Mouse (Mus musculus) lung, postnatal 10 days (tissue): ENCODE results near the gene Tmem150a.

ENCODE experiments used
- DNase-seq: peaks from one replicate; pipeline ENCODE4 v3.0.0; 2021

The Tmem150a gene

DNA sequence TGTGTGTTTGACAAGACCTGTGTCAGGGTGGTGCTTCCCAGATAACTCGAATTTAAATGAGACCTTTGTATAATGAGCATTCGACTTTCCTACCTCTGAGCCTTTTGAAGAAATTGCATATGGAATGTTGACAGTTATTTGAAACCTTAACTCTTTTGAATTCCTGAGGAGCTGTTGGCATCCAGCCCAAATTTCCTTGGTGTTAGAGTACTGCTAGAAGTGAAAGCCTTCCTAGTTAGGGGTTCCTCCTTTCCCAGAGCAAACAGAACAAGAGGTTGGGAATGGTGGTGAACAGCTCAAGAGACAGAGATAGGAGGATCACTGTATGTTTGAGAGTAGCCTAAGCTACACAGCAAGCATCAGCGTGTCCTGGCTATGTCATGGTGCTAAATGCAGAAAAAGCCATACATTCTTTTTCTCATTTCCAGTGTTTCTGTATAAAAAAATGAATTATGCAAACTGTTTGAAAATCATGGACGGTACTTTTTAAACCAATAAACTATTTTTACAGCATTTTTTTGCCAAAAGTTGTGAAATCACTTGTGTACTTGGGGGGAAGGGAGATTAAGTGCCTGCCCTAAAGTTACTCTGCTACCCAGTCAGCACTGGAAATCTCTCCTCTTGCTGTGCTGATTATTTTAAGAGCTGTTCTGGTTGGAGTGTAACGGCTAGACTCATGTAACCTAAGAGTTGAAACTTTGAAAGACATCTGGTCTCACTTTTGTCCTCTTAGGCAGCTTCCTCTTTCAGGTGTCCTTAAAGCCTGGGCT, 2.4 kb upstream of the Tmem150a start:
- peak; percentile 70 for DNase-seq

DNA sequence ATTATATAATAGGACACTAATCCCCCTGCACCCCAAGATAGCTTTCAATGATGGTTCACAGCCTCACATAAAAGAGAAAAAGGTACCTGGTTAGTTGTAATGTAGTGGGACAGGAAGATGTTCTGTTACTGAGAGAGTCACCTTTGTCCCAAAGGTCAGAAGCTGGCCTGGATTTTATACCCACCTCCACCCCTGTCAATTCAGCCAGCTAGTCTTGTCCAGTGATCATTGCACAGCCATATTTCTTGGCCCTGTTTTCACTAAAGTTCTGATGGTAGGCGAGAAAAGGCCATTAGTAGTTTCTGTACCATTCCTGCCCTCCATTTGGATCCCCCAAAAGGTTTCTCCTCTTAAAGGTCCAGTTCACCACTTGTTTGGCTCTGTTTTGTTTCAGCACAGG, 1.2 kb upstream of the Tmem150a start:
- DNase-seq, result no peak

DNA sequence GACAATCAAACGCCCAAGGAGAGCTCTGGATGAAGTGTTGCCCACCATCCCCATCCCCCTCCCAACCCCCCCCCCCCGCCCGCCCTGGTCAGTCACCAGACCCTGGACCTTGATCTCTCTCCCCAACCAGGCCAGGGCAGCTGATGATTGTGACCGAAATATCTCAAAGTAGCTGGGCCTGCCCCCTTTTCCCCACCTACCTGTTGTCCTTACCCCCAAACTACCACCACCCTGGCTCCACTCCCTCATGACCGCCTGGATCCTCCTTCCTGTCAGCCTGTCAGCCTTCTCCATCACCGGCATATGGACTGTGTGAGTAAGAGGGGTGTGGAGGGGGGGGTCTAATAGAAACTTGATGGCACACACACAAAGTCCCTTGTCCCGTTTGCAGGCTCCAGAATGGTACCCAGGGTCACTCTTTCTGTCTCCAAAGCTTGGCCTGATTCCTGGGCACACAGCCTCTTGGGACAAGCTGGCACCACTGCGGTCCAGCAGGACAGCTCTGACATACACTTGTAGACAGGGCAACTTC, 820 bp downstream of the Tmem150a start:
- DNase-seq, result no peak

DNA sequence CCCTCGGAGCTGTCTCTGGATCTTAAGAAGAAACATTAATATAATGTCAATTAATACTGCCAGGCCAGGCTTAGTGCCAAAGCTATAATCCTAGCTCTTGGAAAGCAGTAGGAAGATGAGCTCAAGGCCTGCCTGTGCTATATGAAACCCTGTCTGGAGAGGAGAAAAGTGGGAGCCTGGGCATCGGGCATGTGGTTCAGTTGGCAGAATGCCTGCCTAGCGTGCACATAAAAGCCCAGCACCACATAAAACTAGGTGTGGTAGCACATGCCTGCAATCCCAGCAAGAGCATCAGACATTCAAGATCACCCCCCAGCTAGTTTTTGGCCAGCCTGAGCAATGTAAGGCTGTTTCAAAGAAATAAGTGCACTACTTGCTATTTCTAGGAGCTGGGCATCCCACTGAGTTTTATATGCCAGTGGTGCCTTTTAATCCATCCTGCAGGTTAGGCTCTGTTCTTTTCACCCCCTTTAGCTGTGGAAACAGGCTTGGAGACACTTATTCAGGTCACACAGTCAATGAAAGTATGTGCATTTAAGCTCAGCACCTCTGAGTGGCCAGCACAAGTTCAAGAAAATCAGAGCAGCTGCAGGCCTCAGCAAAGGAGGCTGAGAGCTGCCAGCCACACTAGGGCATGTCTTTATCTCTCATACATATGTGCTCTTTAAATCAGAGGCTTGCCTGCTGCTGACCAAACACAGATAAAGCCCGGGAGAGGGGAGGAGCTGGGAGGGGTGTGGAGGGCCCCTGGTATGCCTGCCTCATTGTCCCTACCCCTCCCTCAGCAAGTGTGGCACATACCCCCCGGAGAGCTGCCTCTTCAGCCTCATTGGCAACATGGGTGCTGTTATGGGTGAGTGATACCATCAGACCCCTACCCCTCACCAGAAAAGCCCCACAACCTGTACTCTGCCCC, 2.2 kb downstream of the Tmem150a start:
- no peak for DNase-seq

DNA sequence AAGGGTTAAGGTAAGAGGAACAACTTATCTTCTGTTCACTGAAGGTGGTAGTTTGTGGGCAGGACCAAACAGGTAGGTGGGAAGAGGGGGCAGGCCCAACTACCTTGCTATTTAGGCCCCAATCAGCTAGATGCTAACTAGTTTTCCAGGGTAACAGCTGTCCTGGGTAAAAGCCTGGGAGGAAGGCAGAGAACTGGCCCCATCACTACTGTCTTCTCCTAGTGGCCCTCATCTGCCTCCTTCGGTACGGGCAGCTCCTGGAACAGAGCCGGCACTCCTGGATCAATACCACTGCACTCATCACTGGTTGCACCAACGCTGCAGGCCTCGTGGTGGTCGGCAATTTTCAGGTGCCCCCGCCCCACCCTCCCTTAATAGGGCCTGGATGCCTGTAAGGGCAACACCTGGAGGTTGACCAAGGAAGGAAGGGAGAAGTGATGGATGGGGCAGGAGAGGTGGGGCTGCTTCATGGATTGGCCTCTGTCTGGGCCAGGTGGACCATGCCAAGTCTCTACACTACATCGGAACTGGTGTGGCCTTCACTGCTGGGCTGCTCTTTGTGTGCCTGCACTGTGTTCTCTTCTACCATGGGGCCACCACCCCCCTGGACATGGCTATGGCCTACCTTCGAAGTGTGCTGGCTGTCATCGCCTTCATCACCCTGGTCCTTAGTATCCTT, 3.0 kb downstream of the Tmem150a start:
- DNase-seq, result no peak

DNA sequence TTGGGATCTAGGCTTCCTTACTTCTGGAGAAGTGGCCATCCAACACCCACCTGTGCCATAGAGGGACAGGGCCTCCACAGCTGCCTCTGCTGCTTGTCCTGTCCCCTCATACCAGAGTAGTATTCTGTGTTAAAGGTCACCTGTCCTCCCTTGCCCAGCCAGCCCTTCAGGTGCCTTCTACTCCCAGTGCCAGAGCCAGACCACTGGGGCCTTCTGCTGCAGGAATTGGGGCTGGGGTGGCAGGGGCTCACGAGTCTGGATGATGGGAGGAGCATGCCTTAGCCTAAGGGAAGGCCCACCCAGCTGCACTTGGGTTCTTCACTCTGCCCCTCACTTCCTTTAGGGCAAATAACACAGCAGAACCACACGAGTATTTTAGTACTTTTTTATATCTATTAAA, 4.1 kb downstream of the Tmem150a start:
- DNase-seq, result no peak

DNA sequence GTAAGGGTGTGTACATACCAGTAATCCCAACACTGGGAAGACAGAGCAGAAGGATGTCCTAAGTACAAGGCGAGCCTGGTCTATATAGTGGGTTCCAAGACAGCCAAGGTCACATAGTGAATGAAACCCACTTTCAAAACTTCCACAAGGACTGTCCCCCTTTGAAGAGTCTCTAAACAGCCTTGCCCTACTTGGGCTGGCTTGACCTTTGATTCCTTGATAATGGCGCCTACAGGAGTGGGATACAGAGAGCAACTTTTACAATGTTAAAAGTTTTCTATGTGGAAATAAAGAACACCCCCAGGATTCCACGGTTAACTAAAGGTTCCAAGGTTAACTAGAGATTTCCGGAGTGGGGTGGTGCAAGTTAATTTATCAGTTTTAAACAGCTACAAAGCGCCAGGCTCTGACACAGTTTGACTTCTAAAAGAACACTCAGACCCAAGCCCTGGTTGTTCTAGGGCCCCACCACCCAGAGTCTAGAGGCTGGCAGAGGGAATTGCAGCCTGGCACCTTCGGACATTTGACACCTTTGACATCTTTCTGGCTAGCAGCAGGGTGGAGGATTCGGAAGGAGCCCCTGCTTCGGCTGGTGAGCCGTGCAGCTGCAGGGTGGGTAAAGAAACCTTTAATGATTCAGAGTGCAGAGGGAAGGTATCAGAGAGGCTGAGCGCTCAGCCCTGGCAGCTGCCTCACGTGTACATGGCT, 4.8 kb downstream of the Tmem150a start:
- DNase-seq, result no peak

DNA sequence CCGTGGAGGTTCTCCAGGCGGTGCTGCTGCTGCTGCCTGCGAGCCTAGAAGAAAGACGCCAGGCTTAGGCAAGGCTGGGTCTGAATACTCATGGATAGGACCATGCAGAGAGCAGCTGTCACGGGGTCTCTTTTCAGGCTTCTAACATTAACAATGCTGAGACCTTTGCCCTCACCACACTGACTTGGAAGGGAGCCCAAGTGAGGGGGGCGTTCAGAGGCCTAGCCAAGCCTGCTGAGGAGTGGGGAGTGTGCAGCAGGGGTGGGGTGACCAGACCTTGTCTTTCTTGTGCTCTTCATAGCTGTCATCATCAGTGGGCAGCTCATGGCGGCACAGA, 5.3 kb downstream of the Tmem150a start:
- no peak for DNase-seq

DNA sequence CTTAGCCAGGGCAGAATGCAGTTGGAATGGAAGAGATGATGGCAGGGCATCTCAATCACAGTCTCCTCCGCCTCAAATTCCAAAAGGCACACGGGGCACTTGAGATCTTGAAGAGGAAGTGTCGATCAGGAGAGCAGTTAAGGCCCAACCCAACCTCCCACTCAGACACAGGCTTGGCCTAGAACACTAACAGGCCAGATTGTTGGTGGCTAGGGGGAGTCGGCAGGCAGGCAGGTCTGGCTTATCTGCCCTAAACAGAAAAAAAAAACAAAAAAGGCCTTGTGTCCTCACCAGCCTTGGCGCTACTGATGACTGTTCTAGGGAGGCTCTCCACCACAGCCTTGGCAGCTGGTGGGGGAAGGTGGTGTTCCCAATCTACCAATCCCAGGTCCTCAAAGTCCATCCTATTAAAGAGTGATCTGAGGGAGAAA, 5.9 kb downstream of the Tmem150a start:
- DNase-seq, result no peak

DNA sequence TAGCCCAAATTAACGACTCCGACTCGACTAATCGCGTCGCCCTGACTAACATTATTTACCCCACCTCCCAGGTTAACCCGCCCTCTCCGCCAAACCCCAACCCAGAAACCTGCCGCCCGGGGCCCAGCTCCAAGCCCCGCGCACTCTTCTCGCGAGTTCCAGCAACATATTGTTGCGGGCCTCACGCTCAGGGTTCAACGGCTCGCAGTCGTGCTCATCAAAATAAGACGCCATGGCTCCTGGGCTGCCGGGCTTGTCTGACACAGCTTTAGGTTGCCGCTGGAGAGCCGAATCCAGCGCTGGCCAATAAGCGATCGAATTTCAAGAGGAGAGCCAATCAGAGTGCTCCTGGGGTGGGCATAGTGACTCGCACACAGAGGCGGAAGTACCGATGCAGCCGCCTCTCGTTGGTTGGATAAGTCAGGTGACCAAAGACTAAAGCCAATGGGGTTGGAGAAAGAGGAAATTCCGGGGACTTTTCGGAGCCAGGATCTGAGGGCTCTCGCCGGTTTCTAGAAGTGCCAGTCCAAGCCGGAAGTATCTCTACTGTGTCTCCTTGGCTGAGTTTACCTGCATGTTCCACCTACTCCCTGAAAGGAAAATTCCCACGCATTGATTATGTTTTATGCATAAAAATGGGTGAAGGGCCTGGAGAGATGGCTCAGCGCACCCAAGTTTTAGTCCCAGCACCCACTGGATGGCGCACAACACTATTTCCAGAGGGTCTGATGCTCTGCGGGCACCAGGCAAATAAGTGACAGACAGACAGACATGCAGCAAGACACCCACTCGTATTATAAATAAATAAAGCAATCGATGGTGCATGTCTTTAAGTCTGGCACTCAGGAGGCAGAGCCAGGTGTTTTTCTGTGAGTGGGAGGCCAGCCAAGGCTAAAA, 7.1 kb downstream of the Tmem150a start:
- peak; percentile 97 for DNase-seq

DNA sequence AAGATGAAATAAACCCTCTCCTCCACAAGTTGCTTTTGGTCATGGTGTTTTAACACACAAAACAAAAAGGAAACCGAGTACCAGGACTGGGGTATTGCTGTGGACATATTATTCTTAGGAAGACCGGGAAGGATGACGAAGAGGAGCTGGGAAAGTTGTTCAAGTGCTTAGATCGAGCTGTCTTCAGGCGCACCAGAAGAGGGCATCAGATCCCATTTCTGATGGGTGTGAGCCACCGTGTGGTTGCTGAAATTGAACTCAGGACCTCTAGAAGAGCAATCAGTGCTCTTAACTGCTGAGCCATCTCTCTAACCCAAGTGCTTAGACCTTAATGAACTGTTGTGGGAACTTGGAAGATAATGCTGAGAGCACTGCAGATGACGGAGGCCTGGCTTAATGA, 8.8 kb downstream of the Tmem150a start:
- no peak for DNase-seq

DNA sequence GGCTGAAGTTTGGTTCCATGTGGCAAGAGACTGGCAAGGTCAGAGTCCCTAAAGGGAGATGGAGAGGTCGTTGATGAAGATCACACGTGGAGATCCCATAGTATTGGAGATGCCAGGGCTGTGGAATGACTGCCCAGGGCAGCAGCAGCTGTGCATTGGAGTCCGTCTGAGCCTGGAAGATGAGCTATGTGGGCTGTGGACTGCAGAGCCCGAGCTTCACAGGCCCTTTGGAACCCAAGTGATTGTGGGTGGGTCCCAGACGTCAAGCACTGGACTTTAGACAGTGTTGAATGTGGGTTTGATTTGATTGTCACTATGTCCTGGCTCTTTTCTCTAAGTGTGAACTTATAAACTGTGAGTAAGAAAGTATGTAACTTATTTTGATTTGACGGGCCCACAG, 9.7 kb downstream of the Tmem150a start:
- DNase-seq, result no peak

DNA sequence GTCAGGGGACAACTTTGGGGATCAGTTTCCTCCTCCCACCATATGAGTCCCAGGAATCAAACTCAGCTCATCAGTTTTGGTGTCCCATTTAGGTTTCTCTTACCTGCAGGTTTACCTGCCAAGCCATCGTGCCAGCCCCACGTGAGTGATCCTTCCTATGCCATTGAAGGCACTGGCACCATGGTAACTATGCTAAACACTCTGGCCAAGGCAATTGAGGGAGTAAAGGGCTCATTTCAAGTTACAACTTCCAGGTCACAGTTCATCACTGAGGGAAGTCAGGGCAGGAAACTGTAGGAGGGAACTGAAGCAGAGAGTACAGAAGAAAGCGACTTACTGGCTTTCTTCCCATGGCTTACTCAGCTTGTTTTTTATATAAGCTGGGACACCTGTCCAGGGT, 11.1 kb downstream of the Tmem150a start:
- DNase-seq, result no peak

DNA sequence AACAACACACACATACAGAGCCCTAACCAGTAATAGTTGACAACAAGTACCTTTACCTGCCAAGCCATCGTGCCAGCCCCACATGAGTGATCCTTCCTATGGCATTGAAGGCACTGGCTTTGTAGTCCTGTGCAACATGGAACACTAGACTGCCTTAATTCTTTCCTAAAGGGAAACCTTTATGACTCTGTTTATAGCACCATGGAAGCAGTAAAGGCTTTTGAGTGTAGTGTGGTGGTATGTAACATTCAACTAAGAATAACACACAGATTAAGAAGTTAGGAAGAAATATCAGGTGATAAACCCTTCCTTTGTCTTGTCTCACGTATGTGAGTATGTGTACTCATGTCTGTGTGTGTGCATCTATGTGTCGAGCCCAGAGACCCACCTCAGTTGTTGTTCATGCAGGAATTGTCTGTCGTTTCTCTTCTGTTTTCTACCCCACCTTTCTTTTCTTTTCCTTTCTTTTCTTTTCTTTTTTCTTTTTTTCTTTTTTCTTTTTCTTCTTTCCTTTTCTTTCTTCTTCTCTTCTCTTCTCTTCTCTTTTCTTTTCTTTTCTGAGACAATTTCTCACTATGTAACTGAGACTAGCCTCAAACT, 11.7 kb downstream of the Tmem150a start, which contains the start of gene Rnf181:
Rnf181 (minus strand) TSS at position 113 of the 600 bp plus-strand sequence.
- DNase-seq, result no peak

DNA sequence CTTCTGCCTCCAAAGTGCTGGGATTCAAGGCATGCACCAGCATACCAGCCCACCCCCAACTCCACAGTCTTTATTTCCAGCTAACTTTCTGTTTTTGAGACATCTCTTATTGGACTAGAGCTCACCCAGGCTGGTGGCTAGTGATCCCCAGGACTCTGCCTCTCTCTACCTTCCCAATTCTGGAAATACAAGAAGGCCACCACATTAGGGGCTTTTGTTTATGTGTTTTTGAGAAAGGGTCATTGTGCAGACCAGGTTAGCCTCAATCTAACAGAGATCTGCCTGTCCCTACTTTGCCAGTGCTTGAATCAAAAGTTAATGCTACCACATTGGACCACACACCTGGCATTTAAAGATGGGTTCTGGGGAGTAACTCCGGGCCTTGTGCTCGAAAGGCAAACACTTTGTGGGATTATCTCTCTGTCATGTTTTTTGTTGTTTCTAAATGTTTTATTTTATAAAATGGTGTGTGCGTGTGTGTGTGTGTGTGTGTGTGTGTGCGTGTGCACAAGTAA, 12.3 kb downstream of the Tmem150a start:
- no peak for DNase-seq

DNA sequence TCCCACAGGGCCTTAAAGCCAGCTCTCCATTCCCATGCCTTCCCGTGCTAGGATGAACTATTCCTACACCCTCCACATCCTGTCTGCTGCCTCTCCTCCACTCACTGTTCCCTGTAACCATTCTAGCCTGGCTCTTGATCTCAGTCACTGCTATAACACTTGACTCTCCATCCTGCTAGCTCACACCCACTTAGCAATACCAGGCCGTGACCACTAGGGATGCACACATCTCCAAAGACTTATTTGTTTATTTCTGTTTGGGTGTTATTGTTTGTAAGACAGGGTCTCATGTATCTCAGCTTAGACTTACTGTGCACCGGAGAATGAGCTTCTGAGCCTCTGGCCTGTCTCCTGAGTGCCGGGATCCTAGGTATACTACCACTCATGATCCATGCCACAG, 14.3 kb downstream of the Tmem150a start:
- DNase-seq, result no peak

DNA sequence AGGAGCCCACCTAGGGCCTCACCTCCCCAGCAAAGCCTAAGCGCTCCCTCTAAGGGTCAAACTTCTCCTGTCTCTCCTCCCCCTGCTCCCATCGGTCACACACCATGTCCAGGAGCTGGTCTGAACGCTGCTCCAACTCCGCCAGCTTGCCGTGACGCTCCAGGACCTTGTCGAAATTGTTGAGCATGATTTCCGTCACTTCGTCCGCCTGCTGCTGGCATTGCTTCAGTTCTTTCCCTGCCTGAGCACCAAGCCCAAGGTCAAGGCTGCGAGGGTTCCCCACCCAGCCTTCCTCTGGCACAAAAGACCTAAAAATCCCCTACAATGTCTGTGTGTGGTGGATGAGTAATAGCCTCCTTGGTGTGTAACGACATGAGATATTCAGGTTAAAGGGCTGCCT, 14.8 kb downstream of the Tmem150a start:
- DNase-seq, result peak; percentile 34

DNA sequence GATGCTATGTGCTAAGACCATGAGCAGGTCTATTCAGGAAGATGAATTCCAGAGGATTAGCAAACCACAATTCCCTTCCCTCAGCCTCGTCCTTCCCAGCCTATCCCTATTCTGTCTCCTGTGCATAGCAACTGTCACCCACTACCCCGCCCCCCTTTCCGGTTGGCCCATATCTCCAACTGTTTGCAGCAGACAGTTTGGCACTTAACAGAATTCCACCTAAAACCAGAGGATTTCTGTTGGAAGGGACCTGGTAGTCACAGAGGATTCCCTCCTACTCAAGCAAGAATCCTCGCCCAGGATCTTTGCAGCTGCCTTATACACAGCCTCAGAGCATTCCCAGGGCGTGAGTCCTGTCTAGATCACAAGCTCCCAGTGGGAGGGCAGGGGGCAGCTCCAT, 15.9 kb downstream of the Tmem150a start:
- peak; percentile 76 for DNase-seq

DNA sequence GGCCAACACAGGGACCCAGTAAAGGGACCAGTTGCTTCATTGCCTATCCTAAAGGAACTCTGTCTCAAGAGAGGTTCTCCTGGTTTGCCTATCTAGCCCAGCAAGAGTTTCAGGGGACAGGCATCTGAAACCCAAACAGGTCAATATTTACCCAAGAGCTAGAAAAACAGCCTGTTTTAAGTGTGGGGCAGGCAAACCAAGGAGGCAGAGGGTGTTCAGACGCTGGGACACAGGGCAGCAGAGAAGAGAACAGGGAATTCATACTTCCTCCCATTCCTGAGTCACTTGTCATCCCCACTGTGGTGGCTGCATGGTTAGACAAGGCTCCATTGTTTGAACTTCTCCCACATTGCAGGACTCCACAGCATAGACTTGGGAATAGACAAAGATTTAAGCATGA, 16.3 kb downstream of the Tmem150a start:
- no peak for DNase-seq

DNA sequence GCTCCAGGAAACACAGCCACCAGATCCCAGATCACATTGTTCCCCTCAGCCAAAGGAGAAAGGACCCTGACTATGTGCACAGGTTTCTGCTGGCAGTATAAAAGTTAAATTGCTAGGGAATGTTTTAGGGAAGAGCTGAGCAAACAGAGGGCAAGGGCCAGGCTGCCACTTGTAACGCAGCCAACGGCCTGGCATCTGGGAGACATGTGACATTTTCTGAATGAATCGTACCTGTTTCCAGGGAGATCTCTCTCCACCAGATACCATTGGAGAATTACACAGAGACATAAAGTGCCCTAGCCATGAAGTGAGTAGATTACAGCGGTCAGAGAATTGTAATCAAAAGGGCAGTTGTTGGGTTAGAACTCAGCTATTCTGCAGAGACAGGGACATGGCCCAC, 17.9 kb downstream of the Tmem150a start:
- no peak for DNase-seq

DNA sequence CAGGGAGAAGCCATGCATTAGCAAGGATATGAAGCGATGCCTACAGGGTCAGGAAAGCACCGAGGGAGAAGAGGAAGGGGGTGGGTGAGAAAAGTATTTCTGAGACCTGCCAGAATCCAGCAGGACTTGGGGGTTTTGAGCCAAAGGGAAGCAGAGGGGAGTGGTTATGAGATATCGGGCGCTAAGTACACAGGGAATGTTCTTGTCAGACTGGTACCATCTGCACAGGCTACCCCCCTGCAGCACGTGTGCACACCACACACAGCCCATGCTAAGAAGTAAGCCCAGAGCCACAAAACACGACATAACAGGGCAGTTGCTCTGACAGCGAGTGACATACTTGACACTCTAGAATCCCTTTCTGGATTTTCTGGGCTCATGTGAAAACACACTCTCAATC, 19.0 kb downstream of the Tmem150a start:
- no peak for DNase-seq
